Mouse (Mus musculus) stomach, postnatal 0 days (tissue): ENCODE data around the gene Parn.

Source experiments
- CTCF ChIP-seq: IDR thresholded peaks from 2 replicates; pipeline ENCODE4 v1.5.1; 2016; ENCODE audit warnings: antibody characterized with exemption, low read depth, mild to moderate bottlenecking, moderate library complexity
- EP300 ChIP-seq: optimal IDR thresholded peaks from 2 replicates; pipeline ENCODE3; 2016; ENCODE audit warnings: antibody characterized with exemption

GRCm38 (mm10) chr16:13556446-13556845 is 111.5 kb downstream of the Parn start:
- TF ChIP-seq CTCF (no peak), EP300 (no peak)
